Mouse (Mus musculus) CH12.LX (cell line): Measurements from ENCODE around the gene Slc25a12.

Experiments
- JUND ChIP-seq: conservative IDR thresholded peaks from 2 replicates; pipeline ENCODE4 v1.6.1; 2011; ENCODE audit warnings: low read depth, low read length, improper control_type of control experiment
- NELFE ChIP-seq: IDR thresholded peaks from 2 replicates; pipeline ENCODE4 v1.6.1; 2011; ENCODE audit warnings: low read depth, low read length, improper control_type of control experiment

DNA sequence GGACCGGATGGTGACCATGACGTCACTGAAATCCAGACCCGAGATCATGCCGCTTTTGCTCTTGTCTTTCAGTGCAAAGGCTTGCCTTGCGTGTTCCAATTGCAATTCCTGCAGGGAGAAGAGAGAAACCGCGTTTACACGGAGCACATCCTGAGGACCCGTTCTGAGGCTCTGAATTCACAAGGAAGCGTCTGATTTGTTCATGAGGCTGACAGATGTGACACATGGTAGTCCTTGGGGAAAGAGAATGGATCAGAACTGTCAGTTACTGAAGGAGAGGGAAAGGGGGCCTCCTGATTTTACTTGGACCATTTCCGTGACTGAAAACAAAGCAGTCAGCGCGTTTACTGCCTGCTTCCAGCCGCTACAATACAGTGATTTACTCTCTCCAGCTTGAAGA is 52.5 kb downstream of the Slc25a12 start:
- TF ChIP-seq NELFE (no peak), JUND (no peak)
